Mouse (Mus musculus) liver, embryonic 14.5 days (tissue): ENCODE data around the gene Clec3b.

ENCODE experiments used
- CTCF ChIP-seq: IDR thresholded peaks from 2 replicates; pipeline ENCODE4 v1.5.1; 2016; ENCODE audit warnings: antibody characterized with exemption, low read depth, control low read depth
- EP300 ChIP-seq: IDR thresholded peaks from 2 replicates; pipeline ENCODE4 v1.6.1; 2016; ENCODE audit warnings: antibody characterized with exemption, low read depth

DNA sequence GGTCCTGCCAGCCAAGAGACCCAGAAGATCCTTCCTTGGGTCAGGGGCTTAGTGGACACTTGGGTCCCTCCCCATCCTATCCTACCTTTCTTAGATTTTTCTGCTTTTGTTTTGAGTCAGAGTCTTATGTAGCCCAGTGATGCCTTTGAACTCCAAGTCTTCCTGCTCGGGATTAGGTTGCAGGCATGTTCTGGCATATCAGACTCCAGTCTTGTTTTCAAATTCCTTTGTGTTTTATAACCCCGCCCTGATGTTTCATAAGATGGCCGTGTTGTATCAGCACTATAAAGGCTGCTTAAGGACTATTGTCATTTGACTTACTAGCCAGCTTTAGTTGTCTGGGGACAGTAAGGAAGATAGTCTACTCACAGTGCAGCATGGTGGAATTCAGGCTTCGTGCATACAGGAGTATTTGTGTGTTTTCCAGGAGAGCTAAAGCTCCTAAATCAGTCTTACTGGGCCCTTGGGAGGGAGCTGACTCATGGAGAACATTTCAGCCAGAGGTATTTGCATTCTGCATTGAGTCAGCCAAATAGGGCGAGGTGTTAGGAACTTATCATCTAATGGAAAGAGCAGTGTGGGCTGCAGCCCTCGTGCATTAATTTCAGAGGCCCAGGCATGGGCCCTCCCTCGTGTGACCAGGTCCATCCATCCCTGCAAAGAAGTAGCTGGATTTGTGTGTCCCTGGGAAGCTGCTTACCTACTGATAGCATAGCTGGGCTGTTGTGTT, 13.6 kb upstream of the Clec3b start:
- TF ChIP-seq EP300: no peak
- TF ChIP-seq CTCF: no peak
